Mouse (Mus musculus): ENCODE measurements at regions not wholly inside any gene's neighbourhood (a gene's known extent, or its start where the extent isn't known, plus 50 kb on each side); places are given as distances from the start of the nearest gene placed in this dataset.

DNA sequence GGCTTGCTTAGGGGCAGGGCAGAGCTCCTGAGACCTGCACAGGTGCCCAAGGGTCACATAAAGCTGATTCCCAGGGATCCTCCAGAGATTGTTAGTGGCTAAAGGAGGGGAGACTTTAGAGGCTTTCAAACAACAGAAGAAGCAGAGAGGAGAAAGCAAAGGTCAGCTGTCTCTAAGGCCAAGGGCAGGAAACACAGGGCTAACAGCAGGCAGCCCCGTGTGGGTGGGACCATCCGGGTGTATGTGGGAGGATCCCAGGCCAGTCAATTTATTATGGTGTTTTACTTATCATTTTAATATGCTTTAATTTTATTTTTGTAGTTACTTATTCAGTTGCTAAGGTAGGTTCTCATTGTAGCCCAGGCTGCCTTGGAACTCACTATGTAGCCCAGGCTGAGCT is 317.1 kb downstream of the Matn1 start:
- no peak for TF ChIP-seq GATA1 (IDR thresholded peaks at IDR 0.05; ENCODE audit: borderline replicate concordance, low read length)
- no peak for TF ChIP-seq FLI1 (IDR thresholded peaks at IDR 0.05; ENCODE audit: low read length)

All from megakaryocyte, embryonic 14.5 days (primary cell).